Mouse (Mus musculus) B cell, adult (primary cell): ENCODE data around the gene Yars. TPM values are rescaled to one million over a fixed set of nuclear protein-coding genes. Genes with fewer than 3 reads are reported as not detected.

Source experiments
- total RNA-seq: library from RNA; stranded (reverse); gene quantifications from 4 replicates; pipeline ENCODE4 v1.2.4, GENCODE M21; 2023; ENCODE audit not compliant: inconsistent age

Gene Yars
- 43.8 to 56.6 TPM (median 48.5 TPM) in 4 replicates for total RNA-seq

DNA sequence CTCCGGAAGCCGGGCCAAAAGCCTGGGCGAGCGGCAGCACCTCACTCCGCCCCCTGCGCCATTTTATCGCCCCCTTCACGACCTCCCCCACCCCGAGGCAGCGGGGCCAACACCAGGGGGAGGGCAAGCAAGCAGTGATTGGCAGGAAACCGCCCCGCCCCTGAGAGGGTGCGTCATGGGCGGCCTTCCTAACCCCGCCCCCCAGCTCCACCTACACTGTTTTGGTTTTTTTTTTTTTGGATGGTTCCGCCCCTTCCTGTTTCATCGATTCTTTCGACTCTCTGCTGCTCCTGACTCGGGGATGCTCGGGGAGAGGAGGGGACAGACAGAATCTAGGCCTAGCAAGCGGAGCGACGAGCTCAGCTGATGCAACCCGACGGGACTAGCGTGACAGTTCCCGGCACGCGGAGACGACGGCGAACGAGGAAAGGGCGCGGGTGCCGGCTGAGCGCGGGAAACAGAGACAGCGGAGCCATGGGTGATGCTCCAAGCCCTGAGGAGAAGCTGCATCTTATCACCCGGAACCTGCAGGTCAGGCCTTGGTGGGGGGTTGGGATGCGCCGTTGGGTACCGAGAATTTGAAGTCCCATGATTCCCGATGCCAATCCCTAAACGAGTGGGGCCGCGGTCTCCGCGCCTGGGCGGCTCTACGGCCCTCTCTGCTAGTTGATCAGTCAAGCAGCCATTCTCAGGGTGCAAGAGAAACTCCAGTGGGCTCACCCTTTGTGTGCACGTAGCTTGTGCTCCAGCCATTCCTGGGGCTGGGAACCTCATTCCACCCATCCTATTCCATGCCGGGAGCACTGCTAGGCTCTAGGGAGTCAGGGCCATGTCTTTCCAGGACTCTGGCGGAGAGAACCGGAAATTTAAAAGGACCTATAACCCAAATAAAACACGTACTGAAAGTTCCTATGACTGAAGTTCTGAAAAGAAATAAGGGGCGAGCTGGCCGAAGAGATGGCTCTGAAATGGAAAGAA is at the start of gene Yars, which contains the start of gene S100pbp:
Gene Yars, plus strand, starts transcription at position 219 of the 978 bp plus-strand sequence.
Gene S100pbp, minus strand, starts transcription at position 186 of the 978 bp plus-strand sequence.

GRCm38 (mm10) chr4:129261196-129261595 is 71.6 kb downstream of the Yars start, which contains the start of gene C77080:
Gene C77080, minus strand, starts transcription at chr4:129261404.

Other genes starting within 250 kb of the Yars start
- gene Azin2, start 227.3 kb upstream of the Yars start, total RNA-seq = 0.51 to 0.55 TPM in 2 of 4 replicates, not detected in the others
- 64.8 to 72.4 TPM (median 70.8 TPM) in 4 replicates for gene Ak2, start 197.8 kb upstream of the Yars start, total RNA-seq
- 170 to 190 TPM (median 176 TPM) in 4 replicates for gene Rnf19b, start 131.5 kb upstream of the Yars start, total RNA-seq
- not detected in 4 replicates for gene Tmem54, start 84.2 kb upstream of the Yars start, total RNA-seq
- gene Hpca, start 67.7 kb upstream of the Yars start, total RNA-seq = not detected in 4 replicates
- not detected in 4 replicates for gene Fndc5, start 52.8 kb upstream of the Yars start, total RNA-seq
- 39.2 to 47.0 TPM (median 44.0 TPM) in 4 replicates for gene S100pbp, start within 50 bp of the Yars start, total RNA-seq
- gene C77080, start 71.6 kb downstream of the Yars start, total RNA-seq = 0.12 to 0.58 TPM (median 0.33 TPM) in 4 replicates
- gene Sync, start 97.9 kb downstream of the Yars start, total RNA-seq = not detected in 4 replicates
- 166 to 175 TPM (median 171 TPM) in 4 replicates for gene Rbbp4, start 145.6 kb downstream of the Yars start, total RNA-seq
- gene Zbtb8os, start 145.9 kb downstream of the Yars start, total RNA-seq = 37.3 to 44.0 TPM (median 41.2 TPM) in 4 replicates
- 2.7 to 3.6 TPM (median 3.1 TPM) in 4 replicates for gene Zbtb8a, start 188.4 kb downstream of the Yars start, total RNA-seq